Mouse (Mus musculus) lung, postnatal 0 days (tissue): Measurements from ENCODE around the gene Sertad1.
A peak's percentile ranks its signal among the peaks of the same experiment; 100 is the strongest.

ENCODE experiments used
- CTCF ChIP-seq: IDR thresholded peaks from 2 replicates; pipeline ENCODE4 v1.5.1; 2016; ENCODE audit warnings: antibody characterized with exemption, mild to moderate bottlenecking
- EP300 ChIP-seq: IDR thresholded peaks from 2 replicates; pipeline ENCODE4 v1.6.1; 2016; ENCODE audit warnings: antibody characterized with exemption, mild to moderate bottlenecking, control low read depth

GRCm38 (mm10) chr7:27449256-27449862 is 37.4 kb upstream of the Sertad1 start:
- TF ChIP-seq EP300 (no peak), CTCF (peak; percentile 77)
